Mouse (Mus musculus) 3134 (cell line): ENCODE data around the gene Lman2l.
A peak's percentile ranks its signal among the peaks of the same experiment; 100 is the strongest.

ENCODE experiments used
- DNase-seq: peaks from one replicate; pipeline ENCODE4 v3.0.0-alpha.2; 2011; ENCODE audit warnings: low spot score; ENCODE audit not compliant: insufficient read length; ENCODE audit errors: extremely low read depth

Lman2l gene

DNA sequence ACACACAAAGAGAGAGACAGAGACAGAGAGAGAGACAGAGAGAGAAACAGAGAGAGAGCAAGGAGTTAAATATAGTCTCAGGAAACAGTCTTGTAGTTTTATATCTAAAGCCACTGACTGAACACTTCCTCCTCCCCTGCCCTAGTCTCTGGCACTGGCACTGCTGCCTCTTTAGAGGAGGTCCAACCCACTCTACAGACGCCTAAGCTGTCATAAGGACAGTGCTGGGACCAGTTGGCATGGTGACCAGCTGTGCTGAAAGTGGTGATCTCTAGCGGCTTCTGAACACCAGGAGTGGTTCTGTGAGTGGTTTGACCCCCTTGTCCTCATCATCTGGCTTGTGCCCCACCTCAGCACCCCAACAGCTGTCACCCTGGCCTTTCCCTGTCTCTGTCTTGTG, 16.8 kb upstream of the Lman2l start:
- no peak for DNase-seq

- DNase-seq = no peak
Observed at GRCm38 (mm10) chr1:36458169-36458568, 13.1 kb upstream of the Lman2l start.

DNA sequence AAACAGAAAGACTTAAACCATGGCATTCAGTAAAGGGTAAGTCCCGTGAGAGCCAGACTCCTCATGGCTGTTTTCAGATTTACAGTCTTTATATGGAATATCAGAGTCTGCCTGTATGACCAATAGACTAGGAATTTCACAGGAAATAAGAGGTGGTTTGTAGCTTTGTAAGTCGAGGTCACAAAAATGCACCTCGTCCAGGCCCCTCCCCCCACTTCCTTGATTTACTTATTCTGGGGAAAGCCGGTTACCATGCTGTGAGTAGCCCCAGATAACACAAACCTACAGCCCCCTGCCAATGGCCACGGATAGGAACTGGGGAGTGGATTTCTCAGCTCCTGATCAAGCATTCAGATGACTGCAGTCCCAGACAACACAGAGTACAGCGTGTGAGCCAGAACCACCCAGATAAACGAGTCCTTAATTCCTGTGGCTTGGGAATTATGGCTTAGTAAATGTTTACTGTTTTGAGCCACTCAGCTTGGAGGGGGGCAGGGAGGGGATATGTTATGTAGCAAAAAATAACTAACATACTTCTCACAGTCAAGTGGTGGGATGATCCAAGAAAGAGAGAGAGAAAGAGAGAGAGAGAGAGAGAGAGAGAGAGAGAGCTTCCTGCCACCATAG, 12.4 kb upstream of the Lman2l start:
- DNase-seq = peak; percentile 66

- DNase-seq = no peak
Observed at GRCm38 (mm10) chr1:36454055-36454815, 9.2 kb upstream of the Lman2l start.

- DNase-seq = no peak
Observed at GRCm38 (mm10) chr1:36446841-36447240, 1.8 kb upstream of the Lman2l start.

DNA sequence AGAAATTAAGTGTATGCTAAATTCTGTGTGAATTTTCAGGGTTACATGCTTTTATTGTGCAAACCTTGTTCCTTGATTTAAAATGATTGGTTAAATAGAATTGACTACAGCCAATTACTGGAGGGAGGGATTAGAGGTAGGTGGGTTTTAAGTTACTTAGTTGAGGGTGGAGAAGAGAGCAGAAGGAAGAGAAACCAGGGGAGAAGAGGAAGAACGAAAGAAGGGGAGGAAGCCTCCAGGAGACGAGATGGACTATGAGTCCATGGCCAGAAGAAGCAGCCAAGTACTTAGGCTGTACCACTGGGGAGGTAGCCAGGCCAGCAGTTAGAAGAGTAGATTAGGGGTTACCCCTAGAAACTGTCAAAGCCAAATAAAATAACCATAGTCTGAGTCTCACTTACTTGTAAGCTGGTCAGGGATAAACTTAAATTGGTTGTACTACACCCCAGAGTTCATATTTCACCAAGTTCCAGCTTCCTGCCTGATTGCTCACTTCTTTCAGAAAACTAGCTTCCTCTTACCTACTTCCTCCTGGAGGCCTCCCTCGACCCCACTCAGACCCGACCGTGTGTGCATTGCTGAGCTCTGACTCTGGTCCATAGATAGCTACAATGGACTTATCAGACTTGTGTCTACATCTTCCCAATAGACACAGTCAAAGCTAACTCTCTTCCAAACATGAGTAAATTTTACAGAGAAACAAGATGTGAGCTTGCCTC, 1.2 kb upstream of the Lman2l start:
- DNase-seq = no peak

DNA sequence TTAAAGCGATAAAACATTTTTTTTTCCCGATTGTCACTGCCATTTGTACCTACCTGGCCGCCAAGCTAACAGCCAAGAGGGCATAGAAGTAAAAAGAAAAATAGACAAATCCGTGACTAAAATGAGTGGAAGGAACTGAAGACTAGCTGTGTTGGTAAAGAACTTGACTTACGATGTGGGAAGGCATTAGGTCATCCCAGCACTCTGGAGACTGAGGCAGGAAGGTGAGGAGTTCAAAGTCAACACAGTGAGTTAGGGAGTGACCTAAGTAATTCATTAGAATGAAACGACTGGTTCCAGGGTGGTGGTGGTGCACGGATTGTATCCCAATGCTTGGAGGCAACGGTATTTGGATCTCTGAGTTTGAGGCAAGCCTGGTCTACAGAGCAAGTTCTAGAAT, 437 bp upstream of the Lman2l start:
- DNase-seq = no peak

GRCm38 (mm10) chr1:36441101-36441500, 4.0 kb downstream of the Lman2l start:
- DNase-seq = no peak

DNA sequence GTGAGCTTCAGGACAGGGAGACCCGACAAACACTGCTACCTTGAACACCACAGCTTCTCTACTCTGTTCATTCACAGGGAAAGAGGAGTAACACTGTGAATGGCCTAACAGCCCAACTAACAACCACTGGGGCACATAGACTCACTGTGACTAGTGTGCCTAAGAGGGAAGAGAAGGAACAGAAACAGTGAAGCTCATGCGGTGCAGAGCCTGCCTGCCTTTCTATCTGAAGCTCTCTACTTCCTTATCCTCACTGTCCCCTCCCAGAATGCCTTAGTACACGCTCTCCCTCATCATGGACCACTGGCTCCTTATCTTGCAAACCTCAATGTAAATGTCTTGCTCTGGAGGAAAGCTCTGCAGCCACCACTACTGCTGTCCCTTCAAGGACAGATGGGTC, 7.8 kb downstream of the Lman2l start:
- no peak for DNase-seq

DNA sequence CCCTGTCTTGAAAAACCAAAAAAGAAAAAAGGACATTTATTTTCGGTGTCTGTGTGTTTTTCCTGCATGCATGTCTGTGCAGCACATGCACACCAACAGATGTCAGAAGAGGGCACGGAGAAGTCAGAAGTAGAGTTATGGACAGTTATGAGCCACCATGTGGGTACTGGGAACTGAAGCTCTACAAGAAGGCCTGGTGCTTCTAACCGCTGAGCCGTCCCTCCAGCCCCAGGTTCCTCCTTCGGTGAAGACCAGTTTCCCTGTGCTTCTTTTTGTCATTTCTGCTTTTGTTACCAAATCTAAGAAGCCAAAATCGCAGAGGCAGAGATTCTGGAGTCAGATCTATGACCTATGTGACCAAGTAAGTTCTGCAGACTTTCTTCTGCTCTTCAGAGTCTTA, 8.6 kb downstream of the Lman2l start:
- no peak for DNase-seq

DNA sequence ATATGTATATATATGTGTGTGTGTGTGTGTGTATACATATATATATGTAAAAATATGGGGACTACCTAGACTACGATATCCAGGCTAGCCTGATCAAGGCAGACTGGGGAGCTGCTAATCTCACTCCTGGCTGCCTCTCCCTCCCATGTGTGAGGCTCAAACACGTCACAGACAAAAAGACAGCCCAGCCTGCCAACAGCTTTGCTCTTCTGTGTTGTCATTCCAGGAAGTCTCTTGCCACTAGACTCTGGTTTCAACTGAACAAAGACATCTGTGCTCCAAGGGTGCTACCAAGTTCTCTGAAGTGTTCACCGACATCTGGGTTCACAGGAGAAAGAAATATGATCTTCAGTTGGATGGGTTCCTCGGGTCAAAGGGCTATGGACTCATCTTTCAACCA, 10.0 kb downstream of the Lman2l start:
- no peak for DNase-seq

GRCm38 (mm10) chr1:36433616-36434015, 11.5 kb downstream of the Lman2l start:
- no peak for DNase-seq

DNA sequence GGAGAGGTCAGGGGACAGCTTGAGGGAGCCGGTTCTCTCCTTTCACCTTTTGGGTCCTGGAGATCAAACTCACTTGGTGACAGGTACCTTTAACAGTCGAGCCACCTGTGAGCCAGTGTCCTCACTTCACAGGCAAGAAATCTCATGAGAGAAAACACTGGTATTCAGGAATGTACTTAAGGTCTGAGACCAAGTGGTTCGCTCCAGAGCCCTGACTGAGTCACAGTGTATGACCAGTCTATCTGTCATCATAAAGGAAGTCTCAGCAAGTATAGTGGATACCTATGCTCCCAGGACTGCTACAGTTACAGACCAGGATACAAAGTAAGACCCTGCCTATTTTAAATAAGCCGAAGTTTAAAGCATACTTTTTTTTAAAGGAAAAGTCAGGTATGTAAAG, 12.1 kb downstream of the Lman2l start:
- DNase-seq = no peak

DNA sequence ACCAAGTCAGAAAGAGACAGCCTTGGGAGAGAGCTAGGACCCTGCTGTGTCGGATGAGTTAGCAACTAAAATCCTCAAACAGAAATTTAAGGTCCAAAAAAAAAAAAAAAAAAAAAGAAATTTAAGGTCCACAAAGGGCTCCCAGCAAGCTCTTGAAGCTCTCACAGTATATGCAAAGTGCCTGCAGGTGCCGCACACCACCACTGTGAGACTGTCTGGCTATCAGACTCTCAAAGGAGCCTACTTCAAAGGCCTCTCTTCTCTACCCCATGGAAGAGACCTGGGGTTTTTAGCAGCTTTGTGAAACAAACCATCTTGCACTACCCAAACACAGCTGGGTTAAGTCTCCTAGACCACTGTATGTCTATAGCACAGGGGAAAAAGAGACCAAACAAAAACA, 15.6 kb downstream of the Lman2l start:
- DNase-seq = no peak

DNA sequence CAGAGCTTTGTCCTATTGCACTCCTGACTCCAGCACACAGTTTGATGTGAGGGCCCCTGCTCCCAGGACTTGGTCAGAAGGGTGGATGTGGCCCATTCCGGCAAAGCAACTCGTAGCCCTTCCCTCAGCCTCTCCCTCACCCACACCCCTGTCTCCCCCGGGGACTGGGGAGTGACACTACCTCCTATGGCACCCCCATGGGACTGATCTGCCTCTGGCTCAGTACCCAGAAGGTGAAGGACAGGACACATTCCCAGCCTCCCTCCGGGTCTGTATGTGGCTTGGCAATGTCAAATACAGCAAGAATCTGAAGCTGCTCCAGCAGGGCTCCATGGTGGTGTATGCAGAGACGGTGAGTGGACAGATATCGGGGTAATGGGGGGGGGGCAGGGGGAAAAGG, 40.5 kb downstream of the Lman2l start:
- no peak for DNase-seq

DNA sequence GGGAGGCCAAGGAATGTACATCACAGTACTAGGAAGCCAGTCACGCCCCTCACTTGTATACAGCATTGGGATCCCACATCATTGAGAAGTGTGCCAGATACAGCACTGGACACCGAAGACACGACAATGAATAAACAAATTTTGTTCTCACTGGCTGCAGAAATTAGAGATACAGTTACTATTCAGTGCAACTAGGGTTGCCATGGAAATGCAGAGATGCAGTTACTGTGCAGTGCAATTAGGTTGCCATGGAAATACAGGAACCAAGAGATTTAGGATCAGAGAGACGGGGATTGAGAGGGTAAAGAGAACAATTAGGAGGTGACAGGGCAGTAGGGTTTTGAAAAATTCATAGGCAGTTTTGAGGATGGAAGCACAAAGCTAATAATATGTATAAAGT, 43.6 kb downstream of the Lman2l start:
- no peak for DNase-seq

DNA sequence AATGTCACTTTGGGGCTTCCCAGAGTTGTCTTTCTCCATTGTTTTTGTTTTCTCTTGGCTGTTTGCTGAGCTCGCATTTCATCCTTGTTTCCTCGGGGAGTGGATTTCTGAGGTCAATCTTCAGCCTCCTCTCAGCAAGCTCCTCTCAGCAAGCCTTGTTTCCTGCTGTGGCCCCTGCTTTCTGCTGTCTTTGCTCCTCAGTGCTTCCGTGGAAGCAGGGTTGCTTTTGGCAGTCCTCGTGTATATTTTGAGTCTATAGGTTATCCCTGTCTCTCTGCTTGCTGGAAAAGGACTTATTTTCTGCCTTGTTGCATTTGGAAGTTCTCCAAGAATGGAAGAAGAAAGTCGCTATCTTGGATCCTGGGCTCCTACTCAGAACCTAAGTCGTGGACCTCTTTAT, 48.0 kb downstream of the Lman2l start:
- no peak for DNase-seq

DNA sequence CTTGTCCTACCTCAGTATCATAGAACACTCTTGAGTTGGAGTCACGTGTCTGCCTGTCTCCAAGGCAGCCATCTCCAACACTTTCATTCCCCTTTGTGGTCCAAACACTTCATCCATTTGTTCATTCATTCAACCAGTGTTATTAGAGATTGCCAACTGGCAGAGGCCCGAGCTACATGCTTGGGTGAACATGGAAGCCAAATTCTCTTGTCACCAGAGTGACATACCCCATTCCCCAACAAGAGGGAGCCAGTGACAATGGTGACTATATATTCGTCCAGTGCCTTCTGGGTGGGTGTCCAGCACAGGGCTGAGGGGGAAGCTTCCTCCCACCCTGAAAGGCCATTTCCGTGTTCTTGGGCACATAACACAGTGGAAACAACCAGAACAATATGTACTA, 65.5 kb downstream of the Lman2l start:
- DNase-seq = no peak

- DNase-seq = no peak
Observed at GRCm38 (mm10) chr1:36378880-36379279, 66.2 kb downstream of the Lman2l start.

GRCm38 (mm10) chr1:36371934-36372845, 72.9 kb downstream of the Lman2l start, which contains the start of gene Fer1l5:
TSS of gene Fer1l5 (plus strand) at chr1:36372291.
- no peak for DNase-seq

- no peak for DNase-seq
Observed at GRCm38 (mm10) chr1:36370918-36371317, 74.2 kb downstream of the Lman2l start.
